Mouse (Mus musculus): ENCODE measurements at regions not wholly inside any gene's neighbourhood (a gene's known extent, or its start where the extent isn't known, plus 50 kb on each side); places are given as distances from the start of the nearest gene placed in this dataset.

DNA sequence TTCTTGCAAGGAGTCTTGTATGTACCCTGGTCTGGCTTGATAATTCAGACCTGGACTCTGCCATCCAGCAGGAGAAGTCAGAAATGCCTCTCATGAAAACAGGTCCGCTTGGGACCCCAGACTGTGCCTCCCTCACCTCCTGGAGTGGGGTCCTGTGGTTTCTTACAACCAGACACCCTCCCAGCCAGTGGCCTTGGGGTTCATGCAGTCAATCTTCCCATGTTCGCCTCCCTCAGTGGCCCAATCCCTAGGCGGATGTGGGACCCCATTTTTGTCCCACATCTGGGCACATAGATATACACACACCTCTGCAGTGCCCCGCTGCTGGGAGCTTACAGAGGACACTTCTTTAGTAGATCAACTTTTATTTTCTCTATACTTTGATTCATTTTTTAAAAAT is 217.7 kb downstream of the Lrfn2 start:
- no peak for DNase-seq (ENCODE audit: inconsistent ontology term)

DNA sequence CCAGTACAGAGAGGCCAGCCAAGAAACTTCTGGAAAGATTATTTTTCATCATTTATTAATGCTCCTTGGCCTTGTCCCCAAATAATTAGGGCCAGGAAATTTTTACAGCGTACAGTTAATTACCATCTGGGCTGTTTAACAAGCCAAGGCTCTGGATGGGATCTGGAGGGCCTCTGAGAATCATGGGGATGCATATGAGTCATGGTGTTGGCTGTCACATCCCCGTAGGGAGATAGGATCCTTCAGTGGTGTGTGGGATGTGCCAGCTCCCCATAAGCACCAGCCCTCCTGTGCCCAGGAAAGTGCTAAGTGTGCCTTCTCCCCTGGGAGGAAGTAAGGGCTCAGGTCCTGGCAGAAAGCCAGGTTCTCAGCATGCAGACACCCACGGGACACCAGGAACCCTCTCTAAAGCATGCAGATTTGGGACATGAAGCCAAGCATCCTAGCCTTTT is 218.8 kb downstream of the Lrfn2 start:
- DNase-seq (ENCODE audit: inconsistent ontology term), result peak; percentile 78

DNA sequence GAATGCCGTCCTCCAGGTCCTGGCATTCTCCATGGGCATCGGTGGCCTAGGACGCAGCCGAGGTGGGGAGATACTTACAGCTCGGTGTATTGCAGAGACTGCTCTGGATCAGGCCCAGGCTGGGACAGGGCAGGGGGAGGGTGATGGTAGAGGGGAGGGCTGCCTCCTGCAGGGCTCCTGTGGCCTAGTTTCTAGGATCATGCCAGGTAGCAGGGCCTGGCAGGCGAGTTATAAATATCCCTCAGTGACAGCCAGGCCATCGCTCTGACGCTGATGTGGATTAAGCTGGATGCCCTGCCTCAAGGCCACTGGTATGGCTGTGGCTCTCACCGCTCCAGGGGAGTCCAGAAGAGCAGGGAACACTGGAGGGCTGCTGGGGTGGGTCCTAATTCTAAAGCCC is 221.8 kb downstream of the Lrfn2 start:
- DNase-seq (ENCODE audit: inconsistent ontology term), result no peak

DNA sequence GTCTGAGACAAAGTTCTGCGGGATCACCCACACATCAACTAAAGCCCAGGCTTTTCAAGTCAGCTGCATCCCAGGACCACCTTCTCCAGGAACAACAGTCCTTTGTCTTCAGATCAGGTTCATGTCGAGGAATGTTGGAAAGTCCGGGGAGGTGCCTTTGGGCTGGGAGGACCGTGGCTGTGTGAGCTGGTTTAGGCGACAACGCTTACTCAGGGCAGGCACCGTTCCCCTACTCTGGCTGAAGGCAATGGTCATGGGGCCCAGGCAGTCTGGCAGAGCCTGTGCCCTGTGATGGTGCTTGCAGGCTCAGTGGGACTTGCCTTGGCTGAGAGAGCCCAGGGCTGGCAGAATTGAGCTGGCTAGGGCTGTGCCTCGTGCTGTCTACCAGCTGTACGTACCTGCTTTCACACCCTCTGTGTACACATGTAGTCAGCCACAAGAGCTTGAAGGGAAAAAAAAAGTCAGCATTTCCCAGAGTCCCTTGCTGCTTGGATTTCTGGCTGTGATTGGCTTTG is 222.9 kb downstream of the Lrfn2 start:
- no peak for DNase-seq (ENCODE audit: inconsistent ontology term)

DNA sequence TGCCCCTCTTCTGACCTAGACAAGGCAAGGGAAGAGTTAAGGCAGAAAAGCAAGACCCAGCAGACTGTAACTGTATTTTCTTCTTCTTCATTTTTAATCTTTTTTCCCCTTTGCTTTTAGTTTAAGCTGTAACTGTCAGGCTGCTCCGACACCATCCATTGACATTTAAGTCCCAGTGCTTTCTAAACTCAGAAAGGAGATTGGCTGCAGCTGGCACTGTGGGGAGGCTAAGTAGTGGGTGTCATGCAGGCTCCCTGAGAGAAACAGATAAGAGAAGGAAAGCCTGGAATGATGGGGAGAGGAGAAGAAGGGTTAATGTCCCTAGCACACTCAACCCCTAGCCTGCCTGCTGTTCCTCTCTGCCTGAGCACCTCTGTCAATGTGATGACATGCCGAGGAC is 225.4 kb downstream of the Lrfn2 start:
- no peak for DNase-seq (ENCODE audit: inconsistent ontology term)

DNA sequence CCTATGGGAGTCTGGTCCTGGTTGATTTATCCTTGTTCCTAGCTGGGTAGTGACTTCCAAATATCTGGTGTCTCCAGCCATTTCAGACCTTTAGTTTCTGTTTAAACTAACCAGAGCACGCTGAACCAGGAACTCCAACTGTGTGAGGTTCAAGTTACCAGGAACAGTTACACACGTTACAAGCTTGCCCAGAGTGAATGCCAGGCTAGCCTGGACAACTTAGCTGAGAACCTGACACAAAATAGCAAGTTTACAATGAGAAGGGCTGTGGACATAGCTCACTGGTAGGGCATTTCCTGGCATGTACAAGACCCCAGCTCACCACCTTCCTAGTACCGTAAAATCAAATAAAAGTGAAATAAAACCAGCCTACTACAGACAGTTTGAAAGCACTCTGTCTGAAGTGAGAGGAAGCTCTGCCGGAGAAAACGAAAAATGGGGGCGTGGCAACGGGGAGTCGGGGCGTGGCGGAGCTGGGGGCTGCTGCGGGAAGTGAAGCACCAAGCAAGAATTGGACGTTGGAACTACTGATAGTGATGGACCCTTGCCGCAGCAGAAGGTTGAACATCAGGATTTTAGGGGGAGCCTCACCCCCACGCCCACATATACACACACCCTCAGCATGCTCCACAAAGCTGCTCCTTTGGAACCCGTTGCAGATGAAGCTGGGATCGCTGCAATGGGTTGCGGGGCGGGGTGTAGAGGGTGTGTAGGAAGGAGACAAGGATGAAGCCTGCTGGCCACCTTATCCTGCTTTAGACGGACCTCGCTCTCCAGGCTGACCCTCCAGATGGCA is 239.3 kb downstream of the Lrfn2 start:
- DNase-seq (ENCODE audit: inconsistent ontology term), result peak; percentile 34

DNA sequence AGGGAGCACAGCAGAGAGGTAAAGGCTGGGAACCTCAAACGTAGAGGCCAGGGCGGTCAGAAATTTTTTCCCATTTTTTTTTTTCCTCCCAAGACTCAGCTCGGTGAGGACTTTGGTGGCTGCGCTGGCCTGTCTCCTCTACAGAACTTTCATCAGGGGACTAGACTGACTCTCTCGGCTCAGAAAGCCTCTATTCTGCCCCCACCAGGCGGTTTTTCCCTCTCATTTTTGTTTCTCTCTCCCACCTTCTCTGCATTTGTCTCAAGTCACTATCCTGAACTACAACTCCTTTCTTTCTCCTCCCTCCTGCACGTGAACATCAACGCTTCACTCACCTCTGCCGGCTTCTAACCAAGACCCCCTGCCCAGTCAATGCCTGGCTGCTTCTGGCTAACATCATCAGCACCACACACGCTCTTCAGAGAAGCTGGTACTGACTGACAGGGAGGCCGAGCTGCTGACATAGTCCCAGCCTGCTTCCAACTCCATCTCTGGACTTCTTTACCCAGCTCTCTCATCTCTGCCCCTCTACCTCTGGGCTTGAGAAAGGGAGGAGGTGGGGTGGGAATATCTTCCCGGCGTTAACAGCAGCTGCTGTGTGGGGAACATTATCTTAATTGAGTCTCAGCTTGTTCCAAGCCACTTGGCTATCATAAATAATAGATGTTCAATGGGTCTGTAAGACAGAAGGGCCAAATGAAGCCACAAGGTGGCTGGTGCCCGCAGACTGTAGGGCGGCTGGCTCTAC is 240.0 kb downstream of the Lrfn2 start:
- DNase-seq (ENCODE audit: inconsistent ontology term), result no peak

DNA sequence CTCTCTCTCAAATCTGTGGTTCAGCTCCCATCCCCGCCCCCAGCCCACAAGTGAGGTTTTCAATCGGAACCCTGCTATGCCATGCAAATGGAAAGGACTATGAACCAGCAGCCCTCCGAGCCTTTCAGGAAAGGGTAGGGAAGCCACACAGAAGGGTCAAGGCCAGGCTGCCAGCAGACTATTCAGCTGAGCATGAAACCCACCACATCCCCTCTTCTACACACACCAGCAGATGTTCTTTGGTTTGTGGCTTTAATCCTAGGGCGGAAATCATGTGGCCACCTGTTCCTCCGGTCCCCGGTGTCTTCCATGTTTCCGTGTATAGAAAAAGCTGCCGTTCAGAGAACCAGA is 240.6 kb downstream of the Lrfn2 start:
- DNase-seq (ENCODE audit: inconsistent ontology term), result no peak

DNA sequence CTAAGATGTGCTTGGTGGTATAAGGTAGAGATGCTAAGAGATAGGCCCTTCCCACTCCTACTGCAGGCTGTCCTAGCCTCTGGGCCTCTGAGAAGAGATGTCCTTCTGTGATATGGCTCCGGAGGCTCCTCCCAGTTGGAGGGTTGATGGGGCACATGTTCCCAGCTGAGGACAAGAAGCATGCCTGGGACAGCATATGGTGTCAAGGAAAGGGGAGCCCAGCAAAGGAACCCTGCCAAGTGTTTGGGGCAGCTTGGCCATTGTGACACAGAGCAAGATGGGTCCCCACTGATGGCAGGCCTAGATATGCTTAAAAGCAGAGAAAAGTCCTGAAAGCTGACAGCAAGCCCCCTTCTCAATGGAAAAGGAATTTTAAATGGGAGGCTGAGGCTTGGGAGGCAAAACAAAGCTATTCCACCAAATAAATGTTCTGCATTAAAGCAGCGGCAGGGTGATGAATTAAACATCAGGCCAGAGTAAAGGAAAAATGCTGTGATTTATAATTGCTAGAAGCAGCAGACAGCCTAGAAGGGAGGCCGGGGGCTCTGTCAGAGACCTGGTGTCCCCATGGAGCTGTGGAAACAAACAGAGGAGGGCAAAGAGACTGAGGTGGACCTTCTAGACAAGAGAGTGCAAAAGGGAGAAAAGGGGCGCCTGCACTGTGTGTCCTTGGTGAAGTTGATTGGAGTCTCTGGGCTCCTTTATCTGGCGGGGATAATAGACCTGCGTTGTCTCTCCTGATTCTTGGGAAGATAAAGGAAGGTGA is 246.0 kb downstream of the Lrfn2 start:
- no peak for DNase-seq (ENCODE audit: inconsistent ontology term)

DNA sequence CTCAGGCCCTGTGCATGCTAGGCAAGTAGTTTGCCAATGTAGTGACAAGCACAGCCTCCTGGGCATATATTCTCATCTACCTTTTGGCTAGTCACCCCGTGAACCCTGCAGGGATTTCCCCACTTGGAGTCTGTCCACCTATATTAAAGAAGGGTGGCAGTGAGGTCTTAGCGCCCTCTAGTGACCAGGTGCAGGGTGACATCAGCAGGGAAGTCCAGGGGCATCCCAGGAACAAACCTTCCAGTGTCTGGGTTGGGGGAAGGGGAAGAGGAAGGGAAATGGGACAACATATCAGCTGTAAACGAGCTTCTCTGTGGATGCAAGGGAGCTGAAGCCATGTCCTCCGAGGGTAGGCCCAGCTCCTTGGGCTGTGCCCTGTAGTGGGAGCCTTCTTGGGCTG is 245.7 kb upstream of the Mocs1 start:
- DNase-seq (ENCODE audit: inconsistent ontology term), result no peak

DNA sequence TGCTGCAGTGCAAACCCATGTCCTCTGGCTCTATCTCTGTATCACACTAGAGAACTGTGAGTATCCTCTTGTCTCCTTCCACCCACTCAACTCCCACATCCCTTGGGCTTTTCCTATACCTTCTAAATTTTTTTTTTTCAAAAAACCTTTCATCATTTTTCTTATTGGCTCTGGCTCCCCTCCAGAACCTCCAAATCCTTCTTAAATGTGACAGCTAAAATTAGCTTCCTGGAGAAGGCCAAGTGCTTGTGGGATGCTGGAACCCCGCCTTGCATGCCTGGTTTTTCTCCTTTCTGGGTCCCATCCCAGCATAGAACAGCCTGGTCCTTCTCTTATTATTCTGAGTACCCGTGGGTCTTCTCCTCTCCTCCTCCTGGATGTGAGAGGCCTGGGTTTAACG is 244.2 kb upstream of the Mocs1 start:
- DNase-seq (ENCODE audit: inconsistent ontology term), result no peak

DNA sequence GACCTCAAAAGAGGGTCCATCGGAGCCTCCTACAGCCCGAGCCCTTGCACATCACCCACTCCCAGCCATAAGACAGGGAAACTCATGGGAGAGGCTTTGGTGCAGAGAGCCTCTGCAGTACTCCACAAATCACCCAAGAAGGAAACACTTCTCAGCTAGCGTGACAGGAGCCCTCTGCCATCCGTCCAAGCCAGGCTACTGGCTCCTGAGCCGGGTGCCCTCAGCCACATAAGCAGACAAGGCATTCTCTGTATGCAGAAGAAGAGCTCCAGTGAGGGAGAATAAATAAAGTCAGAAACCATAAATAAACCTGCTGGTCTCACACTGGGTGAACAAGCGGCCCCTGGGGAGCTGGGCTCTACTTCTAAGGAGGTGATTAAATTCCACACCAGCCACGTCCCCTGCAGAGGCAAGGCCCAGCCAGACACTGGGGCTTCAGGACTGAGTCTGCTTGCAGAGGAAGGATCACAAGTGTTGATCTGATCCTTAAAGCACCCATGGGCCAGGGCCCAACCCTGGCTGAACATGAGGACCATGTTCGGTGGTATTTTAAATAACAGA is 243.0 kb upstream of the Mocs1 start:
- DNase-seq (ENCODE audit: inconsistent ontology term), result peak; percentile 8

DNA sequence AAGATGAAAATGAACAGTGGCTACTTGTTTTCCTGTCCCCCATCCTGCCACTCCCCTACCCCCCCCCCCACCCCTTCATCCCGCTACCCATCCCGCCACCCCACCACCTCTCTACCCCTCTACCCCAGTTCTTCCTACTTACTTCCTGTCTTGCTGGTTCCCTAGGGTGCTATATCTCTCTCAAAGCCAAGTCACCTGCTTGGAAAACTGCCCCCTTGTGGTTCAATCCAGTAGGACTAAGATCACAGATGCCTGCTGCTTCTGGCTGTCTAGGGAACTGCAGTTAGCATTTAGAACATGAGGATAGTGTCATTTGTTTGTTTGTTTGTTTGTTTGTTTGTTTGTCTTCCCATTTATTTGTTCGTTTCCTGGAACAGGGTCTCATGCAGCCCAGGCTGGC is 238.4 kb upstream of the Mocs1 start:
- no peak for DNase-seq (ENCODE audit: inconsistent ontology term)

DNA sequence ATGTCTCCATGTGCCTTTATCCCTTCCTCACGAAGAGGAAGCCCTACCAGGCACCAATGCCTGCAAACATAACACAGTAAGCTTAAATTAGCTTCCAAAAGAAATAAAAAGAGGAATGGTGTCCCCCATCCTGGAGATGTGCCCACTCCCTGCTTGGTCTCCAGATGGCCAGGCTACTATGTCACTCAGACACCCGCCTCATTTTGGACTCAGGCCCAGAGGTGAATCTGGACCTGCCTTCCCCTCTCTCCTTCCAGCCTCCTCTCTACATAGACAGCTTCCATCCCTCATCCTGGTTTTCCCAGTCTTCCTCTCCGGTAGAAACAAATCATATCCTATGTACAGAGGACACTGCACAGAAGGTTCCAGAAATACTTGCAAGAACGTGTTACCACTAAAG is 237.8 kb upstream of the Mocs1 start:
- no peak for DNase-seq (ENCODE audit: inconsistent ontology term)

DNA sequence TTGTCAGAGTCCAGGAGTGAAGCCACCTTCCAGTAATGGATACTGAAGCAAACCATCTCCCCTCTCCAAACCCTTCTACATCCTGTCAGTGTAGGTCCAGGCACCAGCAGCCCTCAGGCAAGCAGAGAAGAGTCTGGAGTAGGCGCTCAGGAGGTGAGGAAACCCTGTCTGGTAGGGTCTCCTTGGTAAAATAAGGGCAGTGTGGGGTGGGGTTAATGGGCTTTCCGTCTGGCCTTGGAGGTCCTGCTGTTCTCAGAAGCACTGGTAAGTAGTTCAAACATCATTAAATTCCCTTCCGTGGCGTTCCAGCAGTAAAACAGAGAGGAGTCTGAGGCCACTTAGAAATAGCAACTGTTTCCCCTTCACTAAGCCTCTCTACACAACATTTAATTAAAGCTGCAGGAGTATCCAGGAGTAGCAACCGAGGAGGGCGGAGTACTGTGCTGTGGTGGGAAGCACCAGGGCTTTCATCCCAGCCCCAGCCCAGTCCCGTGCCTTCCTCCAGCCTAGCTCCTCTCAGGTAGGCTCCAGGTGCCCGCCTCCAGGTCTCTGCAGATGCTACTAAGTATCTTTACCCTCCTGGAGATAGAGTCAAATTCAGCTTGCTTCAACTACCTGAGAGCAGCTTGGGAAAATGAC is 232.0 kb upstream of the Mocs1 start:
- DNase-seq (ENCODE audit: inconsistent ontology term), result no peak

DNA sequence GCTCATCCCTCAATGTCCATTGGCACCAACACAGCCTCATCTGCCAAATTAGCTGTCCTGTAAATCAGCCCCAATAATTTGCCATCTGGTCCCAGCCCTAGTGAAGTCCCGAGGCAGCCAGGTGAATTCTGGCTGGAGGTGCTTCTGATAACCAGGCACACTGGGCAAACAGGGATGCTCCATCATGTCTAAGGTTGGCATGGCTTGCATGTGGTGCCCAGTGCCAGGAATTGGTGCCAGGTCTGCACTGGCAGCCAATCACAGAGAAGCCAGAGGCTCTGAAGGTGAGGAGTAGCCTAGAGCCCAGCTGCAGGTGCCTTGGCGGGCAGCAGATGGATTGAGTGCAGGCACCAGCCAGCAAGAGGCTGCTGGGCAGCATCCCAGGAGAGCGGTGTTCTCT is 226.7 kb upstream of the Mocs1 start:
- DNase-seq (ENCODE audit: inconsistent ontology term), result no peak

DNA sequence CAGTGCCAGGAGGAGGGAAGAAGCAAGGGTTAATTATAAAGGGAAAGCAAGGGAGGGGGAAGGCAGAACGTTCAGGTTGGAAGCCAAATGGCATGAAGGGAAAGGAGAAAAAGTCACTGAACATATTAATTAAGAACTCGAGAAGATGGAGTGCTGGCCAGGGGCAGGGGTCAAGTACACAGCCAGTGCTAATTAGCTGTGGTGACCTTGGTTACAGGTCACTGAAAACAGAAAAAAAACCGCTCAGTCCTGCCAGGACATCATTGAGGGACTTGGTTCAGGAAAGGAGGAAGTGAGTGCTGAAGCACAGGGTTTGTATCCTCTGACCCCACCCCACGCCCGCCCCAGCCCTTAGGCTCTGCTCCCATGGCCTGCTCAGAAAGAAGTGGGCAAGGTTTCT is 223.1 kb upstream of the Mocs1 start:
- DNase-seq (ENCODE audit: inconsistent ontology term), result no peak

DNA sequence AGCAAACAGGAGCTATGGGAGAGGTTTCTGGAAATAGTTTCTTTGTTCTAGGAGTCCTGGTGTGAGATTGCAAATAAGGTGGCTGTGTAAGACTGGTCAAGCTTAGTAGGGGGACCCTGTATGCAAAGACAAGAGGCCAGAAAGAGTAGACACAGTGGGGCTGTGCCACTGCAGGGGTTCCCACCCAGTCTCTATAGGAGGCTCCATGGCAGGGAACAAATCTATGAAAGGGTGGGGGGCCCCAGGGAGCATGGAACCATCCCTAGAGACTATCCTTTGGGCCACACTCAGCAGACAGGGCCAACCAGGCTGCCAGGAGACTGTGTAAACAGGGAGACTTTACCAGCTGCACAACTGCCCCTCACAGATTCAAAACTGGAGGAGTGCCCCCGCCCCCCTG is 222.6 kb upstream of the Mocs1 start:
- DNase-seq (ENCODE audit: inconsistent ontology term), result no peak

DNA sequence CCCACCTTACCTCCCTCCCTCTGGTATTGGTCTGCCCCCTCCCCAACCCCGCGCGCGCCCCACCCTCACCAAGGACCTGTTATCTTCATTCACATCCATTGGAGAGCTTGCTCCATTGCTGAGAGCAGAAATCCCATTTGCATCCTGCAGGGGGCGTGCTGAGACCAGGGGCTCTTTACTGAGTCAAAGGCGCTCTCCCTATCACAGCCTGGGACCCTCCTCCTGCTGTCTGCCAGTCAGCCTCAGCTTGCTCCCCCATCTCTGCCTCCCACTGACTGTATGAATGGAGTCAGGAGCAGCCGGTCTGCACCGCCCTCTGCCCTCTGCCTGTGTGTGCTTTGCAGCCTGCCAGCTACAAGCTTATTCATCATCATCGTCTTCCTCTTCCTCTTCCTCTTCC is 221.5 kb upstream of the Mocs1 start:
- no peak for DNase-seq (ENCODE audit: inconsistent ontology term)

DNA sequence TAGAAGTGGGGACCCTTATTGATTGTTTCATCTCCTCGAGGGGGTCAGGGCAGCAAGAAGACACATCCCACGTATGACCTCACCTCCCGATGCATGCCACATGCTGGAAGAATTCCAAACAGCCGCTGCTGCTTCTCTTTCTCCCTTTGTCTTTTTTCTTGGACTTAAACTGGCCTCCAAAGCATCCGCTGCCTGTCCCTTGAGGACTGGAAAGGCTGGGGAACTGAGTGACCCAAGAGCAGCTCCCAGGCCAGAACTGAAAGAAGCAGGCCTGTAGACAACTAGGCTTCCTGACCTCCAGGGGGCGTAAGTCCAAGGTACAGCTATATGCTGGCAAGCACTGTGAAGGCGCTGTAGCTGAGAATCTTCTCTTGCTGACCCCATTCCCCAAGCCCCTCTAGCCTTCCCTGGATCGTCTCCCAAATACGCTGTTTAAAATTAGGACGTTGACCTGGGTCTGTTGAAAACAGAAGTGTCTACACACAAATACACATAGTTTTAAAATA is 219.8 kb upstream of the Mocs1 start:
- DNase-seq (ENCODE audit: inconsistent ontology term), result no peak

DNA sequence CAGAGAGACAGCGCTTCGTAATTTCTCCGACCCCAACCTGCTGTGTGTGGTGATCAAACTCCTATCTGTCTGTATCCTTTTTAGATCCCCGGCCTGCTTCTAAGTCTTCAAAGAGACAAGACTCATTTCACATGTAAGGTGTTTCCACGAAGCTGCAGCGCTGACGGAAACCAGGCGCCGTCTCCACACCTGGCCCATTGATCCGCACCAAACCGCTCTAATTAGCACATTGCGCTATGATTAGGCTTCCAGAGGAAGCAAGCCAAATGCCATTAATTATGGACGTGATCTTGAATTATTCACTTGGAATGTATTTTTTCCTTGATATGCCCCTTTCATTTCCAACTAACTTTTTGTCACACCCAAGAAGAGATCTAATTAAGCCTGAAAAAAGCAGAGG is 215.2 kb upstream of the Mocs1 start:
- no peak for DNase-seq (ENCODE audit: inconsistent ontology term)
